Mouse (Mus musculus) limb, embryonic 11.5 days (tissue): ENCODE results near the gene Fam107b. TPM values are rescaled to one million over a fixed set of nuclear protein-coding genes. Genes with fewer than 3 reads are reported as not detected.

ENCODE experiments used
- ATAC-seq: fragments of 200-750 bp; cut with Nextera tagmentation; 2 replicates; pipeline ENCODE4 v1.8.0; 2017; ENCODE audit warnings: low read depth; ENCODE audit not compliant: insufficient number of reproducible peaks, low FRiP score, low TSS enrichment
- DNase-seq: peaks from one replicate; pipeline ENCODE4 v3.0.0-alpha.2; 2015; ENCODE audit warnings: low spot score
- H3K27ac ChIP-seq: fragments of 300-500 bp; sonication (generic); replicated peaks from 2 replicates; pipeline ENCODE4 v1.5.1; 2014; ENCODE audit warnings: low read depth, mild to moderate bottlenecking, low read length
- H3K27me3 ChIP-seq: fragments of 300-500 bp; sonication (generic); 2 replicates; pipeline ENCODE4 v1.6.1; 2014; ENCODE audit warnings: mild to moderate bottlenecking, low read length, mixed read lengths; ENCODE audit not compliant: control insufficient read depth, insufficient read depth
- H3K36me3 ChIP-seq: fragments of 300-500 bp; sonication (generic); 2 replicates; pipeline ENCODE4 v1.6.1; 2014; ENCODE audit warnings: mild to moderate bottlenecking, low read length, moderate library complexity, mixed read lengths; ENCODE audit not compliant: control insufficient read depth, insufficient read depth
- H3K4me1 ChIP-seq: fragments of 300-500 bp; sonication (generic); 2 replicates; pipeline ENCODE4 v1.6.1; 2014; ENCODE audit warnings: low read length, mixed read lengths; ENCODE audit not compliant: control insufficient read depth, insufficient read depth
- H3K4me2 ChIP-seq: fragments of 300-500 bp; sonication (generic); 2 replicates; pipeline ENCODE4 v1.6.1; 2014; ENCODE audit warnings: low read depth, mild to moderate bottlenecking, moderate library complexity; ENCODE audit not compliant: severe bottlenecking
- H3K4me3 ChIP-seq: fragments of 300-500 bp; sonication (generic); 2 replicates; pipeline ENCODE4 v1.5.1; 2014; ENCODE audit warnings: low read depth, low read length
- H3K9ac ChIP-seq: fragments of 300-500 bp; sonication (generic); 2 replicates; pipeline ENCODE4 v1.6.1; 2014; ENCODE audit warnings: mild to moderate bottlenecking, low read length
- H3K9me3 ChIP-seq: fragments of 300-500 bp; sonication (generic); 2 replicates; pipeline ENCODE4 v1.6.1; 2016; ENCODE audit warnings: low read length; ENCODE audit not compliant: control insufficient read depth
- WGBS: fragments of 180-500 bp; shearing (Covaris S2); extraction: QIAGEN DNeasy Blood & Tissue Kit; methylation state at CpG from one replicate; pipeline ENCODE4 v1.1.7; 2014; 5-methylcytosine and 5-hydroxymethylcytosine counted together
- polyA plus RNA-seq: library from polyadenylated mRNA; unstranded; fragments of >200 nt; fragmentation: Nextera tagmentation; extraction: Ambion mirVana; gene quantifications from 2 replicates; pipeline ENCODE4 v1.2.1, GENCODE M21; 2014

Fam107b gene
- polyA plus RNA-seq, 1 experiment from 2014 or later, result 61.9 TPM

DNA sequence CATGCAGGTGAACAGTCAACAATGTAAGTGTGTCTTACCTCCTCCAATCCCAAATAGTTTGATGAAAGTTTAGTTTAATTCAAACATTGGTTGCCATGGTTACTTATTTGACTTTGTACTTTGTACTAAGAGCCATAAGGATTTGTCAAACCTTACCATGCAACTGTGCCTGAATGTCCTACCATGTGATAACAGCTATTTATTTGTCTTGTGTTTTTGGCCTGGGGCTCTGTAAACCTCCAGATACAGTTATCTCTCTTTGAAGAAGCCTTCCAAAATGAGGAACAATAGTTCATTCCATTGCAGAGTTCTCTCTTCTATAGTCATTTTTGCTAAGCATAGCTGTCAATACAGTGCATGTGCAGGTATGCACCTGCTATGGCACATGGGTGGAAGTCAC, 72.7 kb downstream of the Fam107b start:
- Histone ChIP-seq H3K27me3 (no peaks in the 10 kb centered on the region), H3K9me3 (no peaks in the 10 kb centered on the region), H3K4me3 (no peak overlapping the region), H3K27ac (no peak overlapping the region), H3K9ac (no peak overlapping the region), H3K4me1 (no peaks in the 10 kb centered on the region), H3K4me2 (no peak overlapping the region), H3K36me3 (no peaks in the 10 kb centered on the region)
- ATAC-seq, result no peak
- DNase-seq, result no peak

DNA sequence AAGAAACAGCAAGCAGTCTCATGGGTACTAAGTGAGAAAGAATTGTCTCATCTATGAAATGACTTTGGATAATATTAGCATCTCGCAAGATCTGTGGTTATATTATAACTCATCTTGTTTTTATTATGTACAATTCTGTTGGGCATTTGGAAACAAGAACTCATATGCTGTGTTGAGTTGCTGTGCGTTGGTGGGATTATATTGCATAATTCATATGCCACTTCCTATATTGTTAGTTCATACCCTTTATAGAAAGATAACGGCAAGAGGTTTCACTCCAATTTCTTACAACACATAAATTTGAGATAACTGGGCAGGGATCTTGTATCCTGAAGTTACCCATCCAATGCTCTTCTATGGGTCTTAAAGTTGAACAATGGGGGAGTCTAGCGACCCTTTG, 75.5 kb downstream of the Fam107b start:
- Histone ChIP-seq H3K27me3 (no peaks in the 10 kb centered on the region), H3K9ac (no peak overlapping the region), H3K4me2 (no peak overlapping the region), H3K27ac (no peak overlapping the region), H3K36me3 (no peaks in the 10 kb centered on the region), H3K4me3 (no peak overlapping the region), H3K4me1 (no peaks in the 10 kb centered on the region), H3K9me3 (no peaks in the 10 kb centered on the region)
- ATAC-seq, result no peak
- WGBS, result 91% methylated on average over 4 of the region's 4 CpGs
- DNase-seq, result no peak

DNA sequence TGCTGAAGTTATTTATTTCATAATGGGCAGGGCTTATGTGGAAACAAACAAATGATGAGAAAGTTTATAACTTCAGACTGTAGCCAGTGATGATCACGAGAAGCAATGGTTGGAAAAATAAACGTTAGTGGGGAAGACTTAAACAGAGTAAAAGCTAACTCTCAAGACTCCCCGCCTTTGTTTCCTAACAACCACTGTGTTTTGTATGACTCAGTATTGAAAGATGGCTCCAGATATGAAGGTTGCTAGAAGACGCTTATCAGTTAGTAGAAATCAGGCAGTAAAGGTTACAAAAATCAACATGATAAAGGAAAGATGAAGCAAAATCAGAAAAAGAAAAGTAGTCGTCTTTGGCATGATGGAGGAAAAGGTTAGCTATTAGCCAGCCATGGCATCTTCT, 78.9 kb downstream of the Fam107b start:
- no peaks in the 10 kb centered on the region for H3K27me3 ChIP-seq
- H3K4me1 ChIP-seq, result no peaks in the 10 kb centered on the region
- no peak overlapping the region for H3K4me2 ChIP-seq
- no peaks in the 10 kb centered on the region for H3K9me3 ChIP-seq
- no peak for ATAC-seq
- H3K27ac ChIP-seq, result no peak overlapping the region
- H3K4me3 ChIP-seq, result no peak overlapping the region
- 86% methylated on average over 5 of the region's 5 CpGs for WGBS
- no peaks in the 10 kb centered on the region for H3K36me3 ChIP-seq
- no peak for DNase-seq
- no peak overlapping the region for H3K9ac ChIP-seq

DNA sequence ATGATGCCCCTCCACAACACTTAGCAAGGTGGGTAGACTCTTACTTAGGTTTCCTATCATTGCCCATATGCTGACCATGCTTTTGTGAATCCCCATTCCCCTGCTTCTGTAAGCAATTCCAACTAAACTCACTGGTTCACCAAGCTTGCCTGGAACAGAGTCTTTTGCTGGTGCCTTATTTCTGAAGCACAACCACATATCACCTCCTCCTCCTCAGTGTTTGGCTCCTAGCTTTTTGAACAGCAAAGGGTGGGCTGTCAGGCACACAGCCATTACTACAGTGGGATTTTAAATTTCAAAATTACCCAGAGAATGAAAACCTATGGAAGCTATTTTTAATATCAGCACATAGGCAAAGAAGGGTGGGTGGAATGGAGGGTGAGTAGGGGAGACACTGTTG, 84.3 kb downstream of the Fam107b start:
- ATAC-seq, result no peak
- no peaks in the 10 kb centered on the region for H3K9me3 ChIP-seq
- no peak overlapping the region for H3K27ac ChIP-seq
- H3K4me1 ChIP-seq, result no peaks in the 10 kb centered on the region
- H3K4me2 ChIP-seq, result no peak overlapping the region
- no peak overlapping the region for H3K9ac ChIP-seq
- H3K4me3 ChIP-seq, result no peak overlapping the region
- no peaks in the 10 kb centered on the region for H3K27me3 ChIP-seq
- no peak for DNase-seq
- no peaks in the 10 kb centered on the region for H3K36me3 ChIP-seq

DNA sequence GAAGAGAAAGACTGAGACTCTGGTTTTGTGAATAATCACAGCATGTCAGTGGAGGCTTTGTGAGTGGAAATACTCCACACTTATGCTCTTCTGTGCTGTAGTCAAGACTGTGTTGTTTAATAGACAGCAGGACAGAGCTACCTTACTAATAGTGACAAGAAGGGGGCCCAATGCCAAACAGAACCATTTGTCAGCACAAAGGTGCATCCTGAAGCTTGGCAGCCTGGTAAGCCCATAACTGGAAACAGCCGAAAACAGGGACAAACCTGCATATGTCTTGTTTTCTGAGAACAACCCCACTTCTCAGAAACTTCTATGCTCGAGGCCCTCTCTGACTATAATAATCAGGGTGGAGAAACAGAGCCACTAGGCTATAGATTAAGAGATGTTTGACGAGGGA, 85.8 kb downstream of the Fam107b start:
- no peaks in the 10 kb centered on the region for H3K4me1 ChIP-seq
- 76% methylated on average over 3 of the region's 3 CpGs for WGBS
- ATAC-seq, result no peak
- no peaks in the 10 kb centered on the region for H3K9me3 ChIP-seq
- no peak overlapping the region for H3K4me2 ChIP-seq
- H3K36me3 ChIP-seq, result no peaks in the 10 kb centered on the region
- no peak for DNase-seq
- H3K27ac ChIP-seq, result no peak overlapping the region
- H3K27me3 ChIP-seq, result no peaks in the 10 kb centered on the region
- no peak overlapping the region for H3K9ac ChIP-seq
- no peak overlapping the region for H3K4me3 ChIP-seq

- Histone ChIP-seq H3K4me3 (no peak overlapping the region), H3K27me3 (no peaks in the 10 kb centered on the region), H3K27ac (no peak overlapping the region), H3K36me3 (no peaks in the 10 kb centered on the region), H3K9me3 (no peaks in the 10 kb centered on the region; the same call in 1 of the 2 replicates), H3K4me2 (no peak overlapping the region), H3K9ac (no peak overlapping the region), H3K4me1 (no peaks in the 10 kb centered on the region)
- 95% methylated on average over 6 of the region's 6 CpGs for WGBS
- DNase-seq (no peak), ATAC-seq (no peak)
Observed at GRCm38 (mm10) chr2:3656834-3657233, 86.5 kb downstream of the Fam107b start.

DNA sequence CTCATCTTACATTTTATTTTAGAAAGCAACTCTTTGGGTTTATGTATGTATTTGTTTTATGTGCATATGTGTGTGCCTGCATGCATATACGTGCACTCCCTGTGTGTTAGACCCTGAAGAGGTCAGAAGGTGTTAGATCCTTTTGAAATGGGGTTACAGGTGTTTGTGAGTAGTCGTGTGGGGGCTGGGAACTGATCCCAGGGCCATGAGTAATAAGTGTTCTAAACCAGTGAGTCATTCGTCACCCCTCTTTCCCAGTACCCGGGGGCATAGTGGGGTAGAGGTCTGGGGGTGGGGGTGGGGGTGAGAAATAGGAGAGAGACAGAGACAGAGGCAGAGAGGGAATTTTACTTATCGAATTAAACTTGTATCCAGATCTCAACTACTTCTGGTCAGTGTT, 87.1 kb downstream of the Fam107b start:
- no peaks in the 10 kb centered on the region for H3K36me3 ChIP-seq
- no peaks in the 10 kb centered on the region for H3K27me3 ChIP-seq
- no peaks in the 10 kb centered on the region; the same call in 1 of the 2 replicates for H3K9me3 ChIP-seq
- no peak for DNase-seq
- H3K4me2 ChIP-seq, result no peak overlapping the region
- no peak overlapping the region for H3K4me3 ChIP-seq
- no peak for ATAC-seq
- no peak overlapping the region for H3K9ac ChIP-seq
- H3K4me1 ChIP-seq, result no peaks in the 10 kb centered on the region
- 85% methylated on average over 5 of the region's 5 CpGs for WGBS
- no peak overlapping the region for H3K27ac ChIP-seq

GRCm38 (mm10) chr2:3657811-3658730, 87.8 kb downstream of the Fam107b start:
- Histone ChIP-seq H3K9ac (no peak overlapping the region), H3K27me3 (no peaks in the 10 kb centered on the region), H3K4me1 (no peaks in the 10 kb centered on the region), H3K27ac (no peak overlapping the region), H3K9me3 (no peaks in the 10 kb centered on the region; the same call in 1 of the 2 replicates), H3K4me3 (no peak overlapping the region), H3K4me2 (no peak overlapping the region), H3K36me3 (no peaks in the 10 kb centered on the region)
- DNase-seq, result no peak
- no peak for ATAC-seq
- WGBS, result 73% methylated on average over 11 of the region's 11 CpGs

DNA sequence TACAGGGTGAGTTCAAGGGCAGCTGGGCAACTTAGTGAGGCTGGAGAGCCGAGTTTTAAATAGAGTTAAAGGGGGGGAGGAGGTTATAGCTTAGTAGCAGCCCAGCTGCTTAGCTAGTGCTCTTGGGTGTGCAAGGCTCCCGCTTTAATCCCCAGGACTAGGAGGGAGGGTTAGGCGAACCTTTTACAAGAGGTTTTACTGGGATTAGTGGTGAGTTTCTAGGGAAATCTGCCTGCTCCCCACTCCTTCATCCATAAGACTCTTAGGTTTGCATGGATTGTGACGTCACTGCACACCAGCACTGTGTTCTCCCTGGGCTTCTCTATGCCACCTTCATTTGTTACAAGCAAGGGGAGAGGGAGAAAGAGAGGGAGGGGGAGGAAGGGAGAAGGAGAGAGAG, 88.6 kb downstream of the Fam107b start:
- no peaks in the 10 kb centered on the region for H3K4me1 ChIP-seq
- no peak overlapping the region for H3K4me3 ChIP-seq
- H3K9ac ChIP-seq, result no peak overlapping the region
- H3K27me3 ChIP-seq, result no peaks in the 10 kb centered on the region
- 31% methylated on average over 4 of the region's 4 CpGs for WGBS
- H3K4me2 ChIP-seq, result no peak overlapping the region
- H3K9me3 ChIP-seq, result no peaks in the 10 kb centered on the region; the same call in 1 of the 2 replicates
- H3K27ac ChIP-seq, result no peak overlapping the region
- ATAC-seq (no peak), DNase-seq (no peak)
- no peaks in the 10 kb centered on the region for H3K36me3 ChIP-seq
